Mouse (Mus musculus) small intestine, adult 2 months (tissue): ENCODE data around the gene Tnfaip8l1.

Source experiments
- CTCF ChIP-seq: fragments of 200-500 bp; IDR thresholded peaks from 2 replicates; pipeline ENCODE4 v1.5.1; 2012; ENCODE audit warnings: low read depth, mild to moderate bottlenecking, control low read depth, inconsistent platforms, low read length, moderate library complexity, mixed read lengths; ENCODE audit not compliant: insufficient replicate concordance, insufficient read length; ENCODE audit errors: extremely low read depth
- POLR2A ChIP-seq: fragments of 200-500 bp; IDR thresholded peaks from 2 replicates; pipeline ENCODE4 v1.6.1; 2012; ENCODE audit warnings: low read depth, mild to moderate bottlenecking, control low read depth, inconsistent platforms, low read length, moderate library complexity

GRCm38 (mm10) chr17:56131136-56131535 is 31.1 kb upstream of the Tnfaip8l1 start:
- no peak for TF ChIP-seq POLR2A
- no peak for TF ChIP-seq CTCF
